Mouse (Mus musculus) ovary, postnatal 10 days (tissue): ENCODE results near the gene Dpp6.
"Not testable (repeated sequence)": the region's sequence is repeated elsewhere in the genome, so short reads cannot be mapped to it uniquely, and the experiment has no call there.

Source experiments
- DNase-seq: peaks from one replicate; pipeline ENCODE4 v3.0.0; 2022; ENCODE audit warnings: low spot score

Gene Dpp6

GRCm38 (mm10) chr5:27490942-27491341 lies 673.9 kb downstream of the Dpp6 start:
- no peak for DNase-seq

GRCm38 (mm10) chr5:27501338-27501737 lies 684.3 kb downstream of the Dpp6 start, which contains the start of gene Speer4b:
Speer4b (minus strand) TSS chr5:27501438.
- DNase-seq: not testable (repeated sequence)

GRCm38 (mm10) chr5:27518716-27519115 lies 701.7 kb downstream of the Dpp6 start:
- DNase-seq: no peak

GRCm38 (mm10) chr5:27526906-27527305 lies 709.9 kb downstream of the Dpp6 start:
- DNase-seq: no peak

- DNase-seq: peak; percentile 28
Measured at GRCm38 (mm10) chr5:27544816-27545270, 727.8 kb downstream of the Dpp6 start.

- no peak for DNase-seq
Measured at GRCm38 (mm10) chr5:27549291-27549690, 732.3 kb downstream of the Dpp6 start.

- DNase-seq: no peak
Measured at GRCm38 (mm10) chr5:27565700-27566099, 748.7 kb downstream of the Dpp6 start.

- no peak for DNase-seq
Measured at GRCm38 (mm10) chr5:27587970-27588758, 771.2 kb downstream of the Dpp6 start.

- DNase-seq: no peak
Measured at GRCm38 (mm10) chr5:27604132-27604531, 787.1 kb downstream of the Dpp6 start.

GRCm38 (mm10) chr5:27615769-27616168 lies 798.8 kb downstream of the Dpp6 start:
- no peak for DNase-seq

- DNase-seq: no peak
Measured at GRCm38 (mm10) chr5:27621811-27622210, 804.8 kb downstream of the Dpp6 start.

GRCm38 (mm10) chr5:27623876-27624275 lies 806.9 kb downstream of the Dpp6 start:
- DNase-seq: no peak

- no peak for DNase-seq
Measured at GRCm38 (mm10) chr5:27632151-27632550, 815.1 kb downstream of the Dpp6 start.

GRCm38 (mm10) chr5:27635941-27636340 lies 818.9 kb downstream of the Dpp6 start:
- no peak for DNase-seq

GRCm38 (mm10) chr5:27641876-27642275 lies 824.9 kb downstream of the Dpp6 start:
- DNase-seq: no peak

GRCm38 (mm10) chr5:27651879-27652814 lies 835.1 kb downstream of the Dpp6 start:
- DNase-seq: no peak

GRCm38 (mm10) chr5:27656101-27656500 lies 839.1 kb downstream of the Dpp6 start:
- DNase-seq: no peak

GRCm38 (mm10) chr5:27657672-27658071 lies 840.7 kb downstream of the Dpp6 start:
- DNase-seq: no peak

- no peak for DNase-seq
Measured at GRCm38 (mm10) chr5:27658165-27658564, 841.2 kb downstream of the Dpp6 start.

GRCm38 (mm10) chr5:27658569-27658968 lies 841.6 kb downstream of the Dpp6 start:
- no peak for DNase-seq

- no peak for DNase-seq
Measured at GRCm38 (mm10) chr5:27659019-27659418, 842.0 kb downstream of the Dpp6 start.

GRCm38 (mm10) chr5:27659781-27660180 lies 842.8 kb downstream of the Dpp6 start:
- no peak for DNase-seq

- DNase-seq: no peak
Measured at GRCm38 (mm10) chr5:27664111-27664510, 847.1 kb downstream of the Dpp6 start.
